Mouse (Mus musculus) limb, embryonic 14.5 days (tissue): ENCODE results near the gene Calcb. TPM values are rescaled to one million over a fixed set of nuclear protein-coding genes. Genes with fewer than 3 reads are reported as not detected.
"Not testable (repeated sequence)": the region's sequence is repeated elsewhere in the genome, so short reads cannot be mapped to it uniquely, and the experiment has no call there.

Experiments used
- ATAC-seq: fragments of 200-750 bp; cut with Nextera tagmentation; 2 replicates; pipeline ENCODE4 v1.8.0; 2017; ENCODE audit warnings: low read depth, moderate number of reproducible peaks, moderate TSS enrichment; ENCODE audit not compliant: low FRiP score
- DNase-seq: peaks from one replicate; pipeline ENCODE4 v3.0.0-alpha.2; 2015; ENCODE audit warnings: low spot score
- H3K27ac ChIP-seq: fragments of 300-500 bp; sonication (generic); replicated peaks from 2 replicates; pipeline ENCODE4 v1.5.1; 2014; ENCODE audit warnings: low read depth, mild to moderate bottlenecking, low read length, moderate library complexity, mixed read lengths
- H3K27me3 ChIP-seq: fragments of 300-500 bp; sonication (generic); 2 replicates; pipeline ENCODE4 v1.6.1; 2014; ENCODE audit warnings: low read length, mixed read lengths; ENCODE audit not compliant: control insufficient read depth, insufficient read depth
- H3K36me3 ChIP-seq: fragments of 300-500 bp; sonication (generic); 2 replicates; pipeline ENCODE4 v1.6.1; 2014; ENCODE audit warnings: mild to moderate bottlenecking, low read length, moderate library complexity, mixed read lengths; ENCODE audit not compliant: control insufficient read depth, insufficient read depth
- H3K4me1 ChIP-seq: fragments of 300-500 bp; sonication (generic); 2 replicates; pipeline ENCODE4 v1.6.1; 2014; ENCODE audit warnings: antibody characterized with exemption, low read length, mixed read lengths; ENCODE audit not compliant: control insufficient read depth, insufficient read depth
- H3K4me2 ChIP-seq: fragments of 300-500 bp; sonication (generic); replicated peaks from 2 replicates; pipeline ENCODE4 v1.6.1; 2014; ENCODE audit warnings: low read depth, mild to moderate bottlenecking, low read length, moderate library complexity; ENCODE audit not compliant: severe bottlenecking
- H3K4me3 ChIP-seq: fragments of 300-500 bp; sonication (generic); replicated peaks from 2 replicates; pipeline ENCODE4 v1.5.1; 2014; ENCODE audit warnings: low read length
- H3K9ac ChIP-seq: fragments of 300-500 bp; sonication (generic); 2 replicates; pipeline ENCODE4 v1.6.1; 2014; ENCODE audit warnings: mild to moderate bottlenecking, low read depth, low read length, moderate library complexity; ENCODE audit not compliant: severe bottlenecking
- H3K9me3 ChIP-seq: fragments of 300-500 bp; sonication (generic); 2 replicates; pipeline ENCODE4 v1.6.1; 2016; ENCODE audit warnings: low read length; ENCODE audit not compliant: control insufficient read depth
- POLR2A ChIP-seq: fragments of 200-500 bp; IDR thresholded peaks from 2 replicates; pipeline ENCODE4 v1.8.0; 2012; ENCODE audit warnings: inconsistent platforms, mild to moderate bottlenecking, moderate library complexity, borderline replicate concordance; ENCODE audit not compliant: insufficient read depth, insufficient read length; ENCODE audit errors: extremely low read depth
- WGBS: fragments of 180-500 bp; shearing (Covaris S2); extraction: QIAGEN DNeasy Blood & Tissue Kit; methylation state at CpG from one replicate; pipeline ENCODE4 v1.1.7; 2014; 5-methylcytosine and 5-hydroxymethylcytosine counted together
- polyA plus RNA-seq, 2 experiments: library from polyadenylated mRNA; depleted of rRNA in 1 of 2; stranded (reverse) in 1 of 2; unstranded in 1 of 2; fragments of >200 nt; fragmentation: Nextera tagmentation in 1 of 2; extraction: Ambion mirVana in 1 of 2; gene quantifications; 2 replicates each; pipeline versions ENCODE4 v1.2.1 to v1.2.3; 2012 to 2014

Calcb gene
- polyA plus RNA-seq, 2 experiments = 0.26 to 0.60 TPM

DNA sequence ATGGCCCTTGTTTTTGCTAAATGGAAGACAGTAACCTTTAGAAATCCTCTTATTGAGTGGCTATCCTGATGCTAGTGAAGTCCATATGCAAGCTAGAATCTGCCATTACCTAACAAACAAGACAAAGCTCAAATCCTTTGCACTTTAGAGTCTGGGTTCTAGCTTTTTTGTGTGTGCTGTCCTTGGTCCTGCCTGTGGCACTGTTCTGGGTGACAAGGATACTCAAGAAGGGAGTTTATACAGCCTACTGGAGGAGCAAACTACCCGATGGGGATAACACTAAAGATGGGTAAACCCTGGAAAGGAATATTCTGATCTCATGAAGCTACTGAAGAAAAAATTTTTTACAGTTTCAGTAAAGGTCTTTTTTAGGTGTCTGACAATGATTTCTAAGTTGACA is 11.0 kb upstream of the Calcb start:
- ATAC-seq (no peak), DNase-seq (no peak)
- no peak overlapping the region for H3K9ac ChIP-seq
- 58% methylated on average over 1 of the region's 1 CpGs for WGBS
- no peak overlapping the region for H3K27ac ChIP-seq
- no peak overlapping the region for H3K4me3 ChIP-seq
- no peak for TF ChIP-seq POLR2A
- no peak overlapping the region for H3K4me2 ChIP-seq
- no peaks in the 10 kb centered on the region for H3K27me3 ChIP-seq
- no peaks in the 10 kb centered on the region for H3K4me1 ChIP-seq
- H3K9me3 ChIP-seq = no peaks in the 10 kb centered on the region
- no peaks in the 10 kb centered on the region for H3K36me3 ChIP-seq

DNA sequence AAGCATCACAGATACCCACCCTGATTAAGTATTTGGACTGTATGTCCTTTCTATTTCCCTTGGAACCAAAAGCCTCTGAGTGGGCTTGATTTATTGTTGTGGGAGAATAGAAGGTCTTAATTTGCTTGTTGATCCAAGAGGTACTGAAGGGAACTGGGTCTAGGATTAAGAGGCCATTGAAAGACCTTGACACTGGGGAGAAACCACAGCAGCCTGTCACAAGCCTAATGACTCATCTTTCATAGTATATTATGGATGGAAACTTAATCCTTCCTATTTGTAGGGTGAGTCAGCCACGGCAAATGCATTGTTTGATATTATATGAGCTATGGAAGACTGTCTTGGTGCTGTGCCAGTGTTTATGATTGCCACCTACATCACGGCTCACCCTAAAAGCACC is 8.0 kb upstream of the Calcb start:
- H3K4me1 ChIP-seq = no peaks in the 10 kb centered on the region
- no peak for ATAC-seq
- no peak for TF ChIP-seq POLR2A
- H3K4me3 ChIP-seq = no peak overlapping the region
- no peaks in the 10 kb centered on the region for H3K36me3 ChIP-seq
- H3K9ac ChIP-seq = no peak overlapping the region
- no peak overlapping the region for H3K27ac ChIP-seq
- 80% methylated on average over 2 of the region's 2 CpGs for WGBS
- H3K4me2 ChIP-seq = no peak overlapping the region
- no peak for DNase-seq
- no peaks in the 10 kb centered on the region for H3K9me3 ChIP-seq
- no peaks in the 10 kb centered on the region for H3K27me3 ChIP-seq

DNA sequence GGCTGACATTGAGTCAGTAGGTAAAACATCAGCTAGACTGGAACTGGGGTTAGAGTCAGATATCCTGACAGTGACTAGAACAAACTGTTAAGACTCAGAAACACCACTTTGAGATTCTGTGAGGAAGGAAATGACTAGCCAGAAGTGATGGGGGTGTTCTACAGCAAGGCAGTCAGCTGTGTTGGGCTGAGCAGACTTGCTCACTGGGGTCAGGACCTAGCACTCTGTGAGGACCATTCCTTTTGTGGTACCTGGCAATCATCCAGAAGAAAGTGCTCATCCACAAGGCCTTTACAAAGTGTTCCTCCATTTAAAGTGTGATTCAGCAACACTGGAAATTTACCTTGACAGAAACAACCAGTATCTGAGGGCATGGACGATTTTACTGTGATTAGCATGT is 5.9 kb upstream of the Calcb start:
- DNase-seq = no peak
- H3K9me3 ChIP-seq = no peaks in the 10 kb centered on the region
- H3K36me3 ChIP-seq = no peaks in the 10 kb centered on the region
- no peak for ATAC-seq
- H3K27ac ChIP-seq = no peak overlapping the region
- no peak for TF ChIP-seq POLR2A
- WGBS = 80% methylated on average over 1 of the region's 1 CpGs
- H3K4me1 ChIP-seq = no peaks in the 10 kb centered on the region
- H3K4me3 ChIP-seq = no peak overlapping the region
- peaks cover 11% of the 10 kb centered on the region for H3K27me3 ChIP-seq
- H3K9ac ChIP-seq = no peak overlapping the region
- no peak overlapping the region for H3K4me2 ChIP-seq

DNA sequence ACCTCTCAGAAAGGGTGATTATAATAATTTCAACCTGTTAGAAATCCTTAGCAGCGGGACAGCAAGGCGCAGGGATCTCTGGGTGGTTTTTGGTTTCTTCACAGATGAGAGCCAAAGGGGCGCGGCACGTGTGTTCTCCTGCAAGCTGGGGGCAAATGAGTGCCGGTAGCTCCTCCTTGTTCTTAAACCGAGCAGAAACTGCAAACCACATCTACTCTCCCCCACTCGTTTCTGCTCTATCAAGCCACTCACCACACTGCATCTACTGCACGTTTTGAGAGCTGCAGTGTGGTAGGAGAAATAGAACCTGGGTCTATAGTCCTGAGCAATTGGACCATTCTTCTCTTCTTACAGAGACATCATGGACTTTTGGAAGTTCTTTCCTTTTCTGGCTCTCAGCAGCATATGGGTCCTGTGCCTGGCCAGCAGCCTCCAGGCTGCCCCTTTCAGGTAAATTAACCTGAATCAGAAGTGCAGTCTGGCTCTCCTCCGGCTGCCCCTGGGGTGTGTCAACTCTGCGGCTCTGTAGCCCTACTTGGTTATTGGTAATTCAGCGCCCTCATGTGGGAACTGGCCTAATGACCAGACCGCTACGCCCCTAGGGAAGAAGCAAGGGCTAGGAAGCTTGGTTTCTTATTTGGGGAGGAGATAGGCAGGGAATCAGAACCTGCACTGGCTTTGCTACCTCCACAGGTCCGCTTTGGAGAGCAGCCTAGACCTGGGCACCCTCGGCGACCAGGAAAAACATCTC is 1.1 kb downstream of the Calcb start:
- H3K9ac ChIP-seq = no peak overlapping the region
- no peak for ATAC-seq
- H3K4me2 ChIP-seq = peak overlapping the region; percentile 29
- 4% methylated on average over 17 of the region's 17 CpGs for WGBS
- H3K27me3 ChIP-seq = peaks cover 38% of the 10 kb centered on the region
- peaks cover 10% of the 10 kb centered on the region; the same call in 1 of the 2 replicates for H3K4me1 ChIP-seq
- peak overlapping the region; percentile 10 for H3K4me3 ChIP-seq
- no peaks in the 10 kb centered on the region for H3K36me3 ChIP-seq
- DNase-seq = peak; percentile 31
- H3K9me3 ChIP-seq = no peaks in the 10 kb centered on the region
- H3K27ac ChIP-seq = no peak overlapping the region
- TF ChIP-seq POLR2A = no peak

DNA sequence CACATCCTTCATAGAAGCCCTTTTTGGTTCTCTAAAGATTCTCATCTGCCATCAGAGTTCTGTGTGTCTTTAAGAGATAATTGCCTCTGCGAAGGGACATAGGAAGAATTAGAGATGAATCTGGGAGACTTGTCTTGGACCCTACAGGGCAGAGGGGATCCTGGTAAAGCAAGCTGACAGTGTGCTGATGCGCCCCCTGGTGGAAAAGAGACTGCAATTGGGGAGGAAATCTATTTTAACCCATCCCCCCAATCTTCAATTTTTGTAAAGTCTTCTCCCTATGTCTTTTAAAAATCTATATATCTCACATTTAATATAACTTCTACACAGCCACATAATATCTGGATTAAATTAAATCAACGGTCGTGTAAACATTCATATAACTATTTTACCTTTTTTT is 11.3 kb downstream of the Calcb start:
- not testable (repeated sequence) for H3K4me2 ChIP-seq, H3K9ac ChIP-seq, ATAC-seq, DNase-seq, H3K9me3 ChIP-seq, H3K27me3 ChIP-seq, H3K4me3 ChIP-seq, H3K27ac ChIP-seq, H3K36me3 ChIP-seq, H3K4me1 ChIP-seq
- 53% methylated on average over 4 of the region's 4 CpGs for WGBS
